Mouse (Mus musculus) lung, adult 18-20 months (tissue): ENCODE measurements around the gene Ip6k1.

Experiments
- DNase-seq, 2 experiments: peaks; one replicate each; pipeline ENCODE4 v3.0.0; 2022; ENCODE audit warnings: mixed read lengths in 2 of 2

The Ip6k1 gene

DNA sequence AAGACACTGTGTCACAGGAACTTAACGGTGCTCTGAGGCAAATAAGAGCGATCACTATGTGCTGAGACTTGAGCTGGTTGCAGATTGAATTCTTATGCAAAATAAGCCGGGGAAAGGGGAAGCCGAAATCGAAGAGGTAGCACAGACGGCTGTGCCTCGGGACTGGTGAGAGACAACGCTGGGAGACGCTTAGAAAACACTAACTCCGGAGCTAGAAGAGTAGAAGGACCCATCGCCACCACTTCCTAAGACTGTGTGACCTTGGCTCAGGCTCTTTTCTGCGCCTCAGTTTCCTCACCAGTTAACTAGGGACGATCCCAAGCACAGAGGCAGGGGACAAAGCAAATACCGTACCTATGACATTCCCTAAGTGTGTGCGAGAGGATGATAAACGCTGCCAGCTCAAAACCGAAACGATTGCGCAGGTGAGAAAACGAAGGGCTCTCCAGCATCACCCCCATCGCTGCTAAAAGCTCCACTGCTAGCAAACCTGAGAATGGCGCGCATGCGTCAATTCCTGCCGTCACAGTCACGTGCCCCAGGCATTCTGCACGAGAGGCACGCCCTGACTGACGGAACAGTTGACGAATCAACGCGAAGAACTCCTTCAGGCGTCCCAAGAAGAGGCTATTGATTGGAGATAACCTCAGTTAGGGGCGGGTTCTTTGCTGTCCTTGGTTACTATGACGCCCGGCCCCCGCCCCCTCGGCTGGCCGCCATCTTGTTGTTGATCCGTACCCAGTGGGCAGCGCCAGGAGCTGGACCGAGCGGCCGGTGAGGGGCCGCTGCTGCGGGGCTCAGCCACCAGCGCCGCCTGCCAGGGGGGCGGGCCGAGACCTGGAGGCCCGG is at the start of gene Ip6k1:
TSS of gene Ip6k1 (plus strand) at position 580 of the 849 bp plus-strand sequence.
- DNase-seq: peak; percentile 100

DNA sequence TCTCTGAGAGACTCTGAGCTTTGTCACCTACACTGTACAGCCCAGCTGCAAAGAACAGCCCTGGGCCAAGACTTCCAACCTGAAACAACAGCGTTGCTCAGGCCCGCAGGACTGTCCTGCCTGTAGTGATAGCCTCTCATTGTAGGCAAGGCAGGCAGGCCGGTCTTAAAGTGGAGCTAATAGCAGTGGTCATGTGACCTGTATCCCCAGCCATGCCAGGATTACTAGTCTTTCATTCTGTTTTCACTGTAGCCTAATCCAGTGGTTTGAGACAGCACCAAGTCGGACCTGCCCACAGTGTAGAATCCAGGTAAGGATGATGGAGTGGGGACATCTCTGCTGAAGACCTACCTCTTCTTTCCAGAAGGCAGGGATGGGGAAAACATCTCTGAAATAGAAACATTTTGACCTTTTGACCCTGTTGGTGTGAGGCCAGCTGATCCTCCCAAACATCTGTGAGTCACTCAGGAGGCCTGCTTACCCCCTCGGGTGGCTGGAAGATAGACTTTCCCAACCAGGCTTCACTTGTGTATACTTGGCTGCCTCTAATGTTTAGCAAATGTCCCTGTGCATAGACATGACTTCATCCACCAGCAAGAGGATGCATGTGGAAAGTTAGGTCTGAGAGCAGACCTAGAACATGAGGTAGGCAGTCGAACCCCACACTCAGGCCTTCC is 46.5 kb upstream of the Ip6k1 start:
- no peak for DNase-seq

DNA sequence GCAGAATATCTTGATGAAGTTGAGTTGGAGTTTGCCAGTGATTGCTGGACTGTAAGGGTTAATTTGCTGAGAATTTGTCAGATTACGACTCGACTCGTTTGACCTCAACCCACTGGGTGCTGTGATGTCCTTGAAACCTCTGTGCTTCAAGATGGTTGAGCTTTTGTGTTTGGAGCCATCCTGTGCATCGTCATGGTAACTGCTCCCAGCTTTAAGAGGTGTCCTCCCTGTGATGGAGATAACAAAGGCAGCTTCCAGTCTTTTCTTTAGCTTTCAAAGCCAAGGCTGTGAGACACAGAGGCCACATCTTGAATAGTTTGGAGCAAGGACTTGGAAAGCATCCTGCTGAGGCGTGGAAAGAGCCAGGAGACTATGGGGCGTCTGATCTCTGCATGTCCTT is 45.2 kb upstream of the Ip6k1 start:
- DNase-seq: no peak

DNA sequence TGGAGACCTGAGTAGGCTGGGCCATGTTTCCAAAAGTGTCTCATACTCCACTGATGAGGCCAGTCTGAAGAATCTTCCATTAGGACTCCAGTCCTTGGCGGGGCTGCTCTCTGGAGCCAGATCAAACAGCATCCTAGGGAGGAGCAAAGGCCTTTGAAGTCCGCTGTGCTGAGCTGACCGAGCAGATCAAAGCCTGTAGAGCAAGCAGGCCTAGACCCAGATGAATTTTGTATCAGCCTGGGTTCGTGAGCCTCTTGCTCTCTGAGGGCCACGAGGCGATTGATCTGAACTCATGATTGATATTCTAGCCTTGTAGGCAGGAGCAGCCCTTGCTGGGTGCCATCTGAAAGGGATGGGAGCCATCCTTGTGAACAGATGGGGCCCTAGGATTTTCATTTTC is 42.4 kb upstream of the Ip6k1 start:
- no peak for DNase-seq

DNA sequence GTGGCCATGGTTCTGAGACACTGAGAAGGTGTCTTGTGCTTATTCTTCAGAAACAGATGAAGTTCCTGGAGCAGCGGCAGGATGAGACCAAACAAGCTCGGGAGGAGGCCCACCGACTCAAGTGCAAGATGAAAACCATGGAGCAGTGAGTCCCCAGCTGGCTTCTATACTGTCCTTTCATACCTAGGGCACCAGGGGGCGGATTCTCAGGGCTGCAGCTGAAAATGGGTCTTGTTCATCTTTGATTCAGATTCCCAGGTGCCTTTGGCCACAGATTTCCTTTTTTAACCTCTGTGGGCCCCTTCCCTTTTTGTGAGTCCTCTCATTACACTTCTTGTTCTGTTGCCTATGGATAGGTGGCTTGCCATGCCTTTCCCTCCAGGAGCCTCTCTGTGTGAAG is 41.4 kb upstream of the Ip6k1 start:
- DNase-seq: no peak

DNA sequence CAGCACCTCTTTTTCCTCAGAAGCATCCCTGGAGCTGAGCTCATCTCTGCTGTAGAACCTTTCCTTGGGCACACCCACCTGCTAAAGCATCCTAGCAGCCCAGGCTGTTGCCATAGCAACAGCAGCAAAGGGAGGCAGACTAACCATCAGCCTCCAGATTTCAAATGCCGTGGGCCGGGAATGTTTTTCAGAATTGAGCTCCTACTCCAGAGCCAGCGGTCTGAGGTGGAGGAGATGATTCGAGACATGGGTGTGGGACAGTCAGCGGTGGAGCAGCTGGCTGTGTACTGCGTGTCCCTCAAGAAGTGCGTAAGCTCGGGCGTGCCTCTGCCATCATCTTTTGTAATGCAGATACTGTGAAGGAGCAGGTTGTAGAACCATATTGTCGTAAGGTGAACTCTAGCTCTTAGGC is 40.9 kb upstream of the Ip6k1 start:
- no peak for DNase-seq

GRCm38 (mm10) chr9:107961881-107962280 is 40.4 kb upstream of the Ip6k1 start:
- DNase-seq: no peak

DNA sequence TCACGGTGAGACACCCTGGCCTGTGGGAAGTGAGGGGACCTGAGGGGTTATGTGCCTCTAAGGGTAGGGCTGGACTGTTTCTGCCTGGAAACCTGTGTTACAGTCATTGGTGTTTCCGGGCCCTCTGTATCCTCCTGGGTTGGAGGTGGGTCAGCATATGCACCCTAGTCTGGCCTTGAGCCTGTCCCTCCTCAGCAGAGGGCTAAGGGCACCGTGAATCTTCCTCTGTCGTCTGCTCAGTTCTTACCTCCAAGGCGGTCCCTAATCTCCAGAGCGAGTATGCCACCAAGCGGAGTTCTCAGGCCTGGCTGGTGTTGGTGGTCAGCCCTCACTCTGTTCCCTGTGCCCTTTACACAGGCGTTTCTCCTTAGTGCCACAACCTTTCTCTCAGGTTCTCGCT is 39.4 kb upstream of the Ip6k1 start:
- no peak for DNase-seq

GRCm38 (mm10) chr9:107963700-107964099 is 38.6 kb upstream of the Ip6k1 start:
- peak; percentile 66 to 83 for DNase-seq

DNA sequence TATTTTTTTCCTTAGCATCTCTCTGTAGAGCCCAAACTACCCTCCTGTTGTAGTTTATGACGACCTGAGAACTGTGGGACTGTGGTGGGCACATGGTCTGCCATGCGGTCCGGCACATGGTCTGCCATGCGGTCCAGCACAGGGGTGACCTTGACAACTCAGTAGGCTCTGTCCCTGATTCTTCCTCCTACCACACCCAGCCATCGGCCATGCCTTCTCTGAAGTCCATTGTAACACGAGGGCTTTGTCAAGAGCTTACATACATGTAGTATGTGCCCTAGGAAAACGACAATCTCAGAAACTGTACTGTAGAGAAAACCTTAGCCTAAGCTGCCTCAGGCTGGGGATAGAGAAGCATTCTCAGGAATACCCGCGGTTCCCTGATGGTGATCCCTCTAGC is 37.6 kb upstream of the Ip6k1 start:
- no peak for DNase-seq

- DNase-seq: no peak
Observed at GRCm38 (mm10) chr9:107966676-107967075, 35.6 kb upstream of the Ip6k1 start.

DNA sequence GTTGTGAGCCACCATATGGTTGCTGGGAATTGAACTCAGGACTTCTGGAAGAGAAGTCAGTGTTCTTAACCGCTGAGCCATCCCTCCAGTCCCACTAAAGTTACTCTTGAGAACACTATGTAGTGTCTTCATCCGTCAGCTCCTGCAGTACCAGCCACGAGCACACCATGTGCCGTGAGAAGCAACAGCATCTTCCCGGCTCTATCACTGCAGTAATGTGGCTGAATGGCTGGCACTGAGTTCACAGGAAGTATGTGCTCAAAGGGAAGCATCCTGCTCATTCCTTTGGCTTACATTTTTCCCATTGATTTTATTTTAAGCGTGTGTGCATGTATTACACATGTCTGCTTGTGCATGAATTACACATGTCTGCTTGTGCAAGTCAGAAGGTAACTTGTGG is 34.9 kb upstream of the Ip6k1 start:
- DNase-seq: no peak

- no peak for DNase-seq
Observed at GRCm38 (mm10) chr9:107968531-107968930, 33.8 kb upstream of the Ip6k1 start.

GRCm38 (mm10) chr9:107970311-107970710 is 32.0 kb upstream of the Ip6k1 start:
- no peak for DNase-seq

GRCm38 (mm10) chr9:107971690-107972541 is 30.4 kb upstream of the Ip6k1 start:
- no peak for DNase-seq

GRCm38 (mm10) chr9:107974491-107975171 is 27.7 kb upstream of the Ip6k1 start:
- no peak for DNase-seq

DNA sequence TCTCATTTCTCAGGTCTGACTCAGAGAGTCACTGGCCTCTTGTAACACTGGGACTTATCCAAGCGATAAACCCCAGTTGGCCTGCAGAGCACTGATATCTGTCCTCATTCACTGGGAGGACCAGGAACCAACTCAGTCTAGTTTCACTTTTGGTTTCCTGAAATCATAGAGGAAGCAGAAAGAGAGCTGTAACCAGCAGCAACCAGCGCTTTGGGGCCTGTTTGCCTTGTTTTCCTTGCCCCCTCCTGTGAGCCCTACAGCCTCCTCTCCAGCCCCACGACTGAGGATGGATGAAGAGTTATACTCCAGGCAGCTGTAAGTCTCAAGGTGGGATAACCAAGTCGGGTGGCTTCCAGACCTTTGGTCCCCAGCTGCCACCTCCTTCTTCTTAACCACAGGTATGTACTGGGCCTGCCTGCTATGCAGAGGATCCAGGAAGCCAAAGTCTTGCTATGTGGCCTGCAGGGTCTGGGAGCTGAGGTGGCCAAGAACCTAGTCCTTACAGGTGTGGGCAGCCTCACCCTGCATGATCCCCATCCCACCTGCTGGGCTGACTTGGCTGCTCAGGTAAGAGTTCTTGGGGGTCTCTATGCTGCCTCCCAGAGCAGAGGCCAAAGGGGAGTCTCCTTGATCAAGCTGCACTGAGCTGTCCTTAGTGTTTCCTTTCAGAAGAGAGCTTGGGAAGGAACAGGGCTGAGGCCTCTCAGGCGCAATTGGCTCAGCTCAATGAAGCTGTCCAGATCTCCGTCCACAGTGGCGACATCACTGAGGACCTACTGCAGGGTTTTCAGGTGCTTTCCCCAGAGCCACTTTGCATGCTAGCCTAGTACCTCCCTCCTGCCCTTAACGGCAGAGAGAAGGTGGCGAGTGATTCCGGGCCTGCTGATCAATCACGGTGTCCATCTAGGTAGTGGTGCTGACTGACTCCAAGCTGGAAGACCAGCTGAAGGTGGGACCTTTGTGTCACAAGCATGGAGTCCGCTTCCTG is 26.6 kb upstream of the Ip6k1 start, which contains the start of gene Uba7:
TSS of gene Uba7 (plus strand) at position 107 of the 988 bp plus-strand sequence.
- DNase-seq: peak; percentile 36 to 48

DNA sequence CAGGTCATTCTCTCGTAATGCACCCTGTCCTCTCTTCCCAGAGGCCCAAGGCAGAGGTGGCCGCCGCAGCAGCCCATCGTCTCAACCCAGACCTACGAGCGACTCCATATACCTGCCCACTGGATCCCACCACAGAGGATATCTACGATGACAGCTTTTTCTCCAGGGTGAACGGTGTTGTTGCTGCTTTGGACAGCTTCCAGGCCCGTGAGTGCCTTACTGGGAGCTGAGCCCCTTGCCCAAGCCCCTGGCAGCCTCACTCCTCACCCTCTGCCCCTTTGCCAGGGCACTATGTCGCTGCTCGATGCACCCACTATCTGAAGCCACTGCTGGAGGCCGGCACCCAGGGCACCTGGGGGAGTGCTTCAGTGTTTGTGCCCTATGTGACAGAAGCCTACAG is 23.5 kb upstream of the Ip6k1 start:
- DNase-seq: no peak

DNA sequence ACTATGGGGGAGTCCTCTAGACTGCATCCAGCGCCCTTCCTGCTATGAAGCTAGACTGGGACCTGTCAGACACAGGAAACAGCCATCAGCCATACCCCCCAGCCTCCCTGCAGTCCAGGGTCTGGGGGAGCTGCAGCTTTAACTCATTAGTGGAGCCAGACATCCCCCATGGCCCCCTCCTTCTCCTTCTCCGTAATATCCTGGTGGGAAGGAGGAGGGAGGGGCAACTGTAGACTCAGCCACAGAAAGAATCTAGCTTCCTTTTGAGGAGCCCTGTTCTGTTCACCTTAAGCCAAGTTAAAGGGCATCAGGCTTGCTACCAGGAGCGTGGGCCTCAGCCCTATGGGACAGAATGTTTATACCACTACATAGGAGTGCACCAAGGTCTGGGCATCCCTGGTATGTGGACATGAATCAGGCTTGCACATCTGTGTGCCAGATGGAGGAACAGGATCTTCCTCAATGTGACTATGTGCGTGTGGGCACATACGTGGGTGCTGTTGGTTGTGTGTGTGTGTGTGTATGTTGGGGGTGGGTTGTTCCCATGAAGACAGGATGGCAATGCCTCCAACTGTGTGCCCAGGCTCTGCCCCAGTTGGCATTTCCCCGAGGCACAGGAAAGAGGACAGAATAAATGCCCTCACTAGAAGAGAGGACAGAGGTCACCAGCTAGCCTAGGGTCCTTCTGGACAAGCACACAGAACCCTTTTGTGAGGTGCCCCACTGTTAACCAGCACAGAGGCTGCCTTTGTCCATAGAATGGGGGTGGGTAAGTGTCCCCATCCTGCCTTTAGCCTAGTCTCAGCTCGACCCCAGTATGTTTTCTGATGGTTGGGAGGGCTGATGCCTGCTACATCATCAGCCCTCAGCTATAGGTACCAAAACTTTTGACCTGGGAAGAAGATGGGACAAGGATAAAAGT is 20.4 kb upstream of the Ip6k1 start:
- DNase-seq: no peak

DNA sequence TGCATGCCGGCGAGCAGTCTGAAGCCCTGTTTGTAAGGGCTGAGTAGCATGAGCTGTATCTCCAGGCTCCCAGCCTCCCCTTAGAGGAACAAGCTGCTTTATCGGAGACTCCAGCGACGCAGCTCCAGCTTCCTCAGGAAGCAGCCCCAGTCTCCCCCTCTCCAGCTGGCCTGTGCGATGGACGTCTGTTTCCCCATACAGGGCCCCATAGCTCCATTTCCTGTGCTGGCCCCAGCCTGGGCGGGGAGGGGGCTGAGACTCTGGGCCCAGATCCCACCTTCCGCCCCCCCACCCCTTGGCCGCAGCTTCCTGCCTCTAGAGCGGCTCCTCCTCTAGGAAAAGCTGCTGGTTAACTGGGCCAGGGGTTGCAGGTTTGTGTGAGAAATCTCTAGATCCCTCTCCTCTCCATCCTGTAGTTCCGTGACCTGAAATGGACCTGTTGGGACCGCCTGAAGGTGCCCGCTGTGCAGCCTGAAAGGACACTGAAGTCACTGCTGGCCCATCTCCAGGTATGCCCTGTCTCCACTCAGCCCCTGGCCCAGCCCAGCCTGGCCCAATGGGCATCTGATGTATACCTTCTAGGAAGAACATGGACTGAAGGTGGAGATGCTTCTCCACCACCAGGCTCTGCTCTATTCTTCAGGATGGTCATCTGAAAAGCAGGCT is 19.5 kb upstream of the Ip6k1 start, which contains the start of gene Gm20661:
TSS of gene Gm20661 (plus strand) at position 378 of the 666 bp plus-strand sequence.
- peak; percentile 76 to 80 for DNase-seq
